Mouse (Mus musculus) liver, adult 2 months (tissue): ENCODE measurements at regions not wholly inside any gene's neighbourhood (a gene's known extent, or its start where the extent isn't known, plus 50 kb on each side); places are given as distances from the start of the nearest gene placed in this dataset.

Source experiments
- DNase-seq: peaks from one replicate; pipeline ENCODE4 v3.0.0-alpha.2; 2011; ENCODE audit warnings: low read depth, low spot score; ENCODE audit errors: extremely low read depth
- H3K27ac ChIP-seq: fragments of 200-500 bp; replicated peaks from 2 replicates; pipeline ENCODE4 v1.5.1; 2012; ENCODE audit warnings: low read depth, mild to moderate bottlenecking, control low read depth, inconsistent platforms, low read length; ENCODE audit not compliant: insufficient read depth
- H3K27me3 ChIP-seq: fragments of 200-500 bp; 2 replicates; pipeline ENCODE4 v1.6.1; 2012; ENCODE audit warnings: mild to moderate bottlenecking, moderate library complexity, low read length, inconsistent platforms; ENCODE audit not compliant: control insufficient read depth, insufficient read depth
- H3K36me3 ChIP-seq: fragments of 200-500 bp; 2 replicates; pipeline ENCODE4 v1.6.1; 2012; ENCODE audit warnings: low read length, inconsistent platforms; ENCODE audit not compliant: control insufficient read depth, insufficient read depth
- H3K4me1 ChIP-seq: fragments of 200-500 bp; 2 replicates; pipeline ENCODE4 v1.6.1; 2011; ENCODE audit warnings: low read length; ENCODE audit not compliant: control insufficient read depth, insufficient read depth
- H3K4me3 ChIP-seq: fragments of 200-500 bp; 2 replicates; pipeline ENCODE4 v1.5.1; 2011; ENCODE audit warnings: low read depth, mild to moderate bottlenecking, control low read depth, low read length, moderate library complexity; ENCODE audit not compliant: insufficient read depth
- H3K79me2 ChIP-seq: fragments of 200-500 bp; 2 replicates; pipeline ENCODE4 v1.6.1; 2012; ENCODE audit warnings: inconsistent platforms, mild to moderate bottlenecking, low read length, moderate library complexity; ENCODE audit not compliant: control insufficient read depth, insufficient read depth
- H3K9ac ChIP-seq: fragments of 200-500 bp; 2 replicates; pipeline ENCODE4 v1.6.1; 2012; ENCODE audit warnings: low read depth, mild to moderate bottlenecking, control low read depth, inconsistent platforms, low read length
- CTCF ChIP-seq: fragments of 200-500 bp; IDR thresholded peaks from 2 replicates; pipeline ENCODE4 v1.5.1; 2011; ENCODE audit warnings: low read depth, low read length, control low read depth
- POLR2A ChIP-seq: fragments of 200-500 bp; IDR thresholded peaks from 2 replicates; pipeline ENCODE4 v1.6.1; 2011; ENCODE audit warnings: low read length, control low read depth; ENCODE audit not compliant: insufficient read depth; ENCODE audit errors: extremely low read depth
- WGBS: fragments of 180-500 bp; shearing (Covaris S2); methylation state at CpG from one replicate; pipeline ENCODE4 v1.1.7; 2018; 5-methylcytosine and 5-hydroxymethylcytosine counted together

GRCm38 (mm10) chr7:130102671-130103070, 417.5 kb downstream of the Ate1 start:
- Histone ChIP-seq H3K27me3 (no peaks in the 10 kb centered on the region), H3K4me3 (no peak overlapping the region), H3K36me3 (no peaks in the 10 kb centered on the region), H3K9ac (no peak overlapping the region), H3K27ac (no peak overlapping the region), H3K79me2 (no peaks in the 10 kb centered on the region), H3K4me1 (no peaks in the 10 kb centered on the region)
- 76% methylated on average over 5 of the region's 5 CpGs for WGBS
- DNase-seq: no peak
- TF ChIP-seq POLR2A: no peak
- no peak for TF ChIP-seq CTCF

- TF ChIP-seq CTCF (no peak), POLR2A (no peak)
- WGBS: 75% methylated on average over 5 of the region's 5 CpGs
- H3K27me3 ChIP-seq: no peaks in the 10 kb centered on the region
- no peaks in the 10 kb centered on the region for H3K4me1 ChIP-seq
- no peaks in the 10 kb centered on the region for H3K79me2 ChIP-seq
- DNase-seq: no peak
- no peak overlapping the region for H3K27ac ChIP-seq
- H3K4me3 ChIP-seq: no peak overlapping the region
- H3K9ac ChIP-seq: no peak overlapping the region
- no peaks in the 10 kb centered on the region for H3K36me3 ChIP-seq
Measured at GRCm38 (mm10) chr7:130106961-130107360, 413.2 kb downstream of the Ate1 start.

GRCm38 (mm10) chr7:130108362-130108761, 411.8 kb downstream of the Ate1 start:
- Histone ChIP-seq H3K27ac (no peak overlapping the region), H3K27me3 (no peaks in the 10 kb centered on the region), H3K36me3 (no peaks in the 10 kb centered on the region), H3K79me2 (no peaks in the 10 kb centered on the region), H3K9ac (no peak overlapping the region), H3K4me1 (no peaks in the 10 kb centered on the region), H3K4me3 (no peak overlapping the region)
- no peak for DNase-seq
- TF ChIP-seq POLR2A (no peak), CTCF (no peak)
- 90% methylated on average over 17 of the region's 17 CpGs for WGBS
